Mouse (Mus musculus): ENCODE measurements around the gene Nubp2.

GRCm38 (mm10) chr17:24878117-24878397, 8.1 kb downstream of the Nubp2 start:
- TF ChIP-seq POLR2A (IDR thresholded peaks at IDR 0.05; ENCODE audit: control insufficient read depth, extremely low read depth, insufficient read depth, low read length, poor library complexity) (no peak), CTCF (IDR thresholded peaks at IDR 0.05; ENCODE audit: borderline replicate concordance, control insufficient read depth, extremely low read depth, insufficient read depth, low read length, poor library complexity) (no peak)

Measured in thymus, adult 2 months (tissue).